In genomic region chr7:144294239-144295200, GRCm38 (mm10) we compare ENCODE assay signal across 8 mouse cellular contexts.
A peak's percentile ranks its signal among the peaks of the same experiment; 100 is the strongest.
DNase-seq lines count a peak whose midpoint lies in the region; ATAC-seq lines count a peak whose summit lies in the region.

No protein-coding gene starts in this region.

- no peak overlapping the region for H3K27ac ChIP-seq in forebrain, embryonic 11.5 days (ENCODE audit: low read depth, low read length)
- no peak overlapping the region for H3K27ac ChIP-seq in forebrain, embryonic 16.5 days (ENCODE audit: low read length)
- H3K27ac ChIP-seq in midbrain, embryonic 14.5 days (replicated peaks; ENCODE audit: low read depth, low read length) = no peak overlapping the region
- no peak overlapping the region for H3K27ac ChIP-seq in midbrain, embryonic 16.5 days (ENCODE audit: low read length)
- no peak overlapping the region for H3K27ac ChIP-seq in neural tube, embryonic 11.5 days (ENCODE audit: low read depth, low read length)

- H3K4me2 ChIP-seq in forebrain, embryonic 11.5 days (ENCODE audit: low read depth, low read length, severe bottlenecking) = no peak overlapping the region
- H3K4me2 ChIP-seq in forebrain, embryonic 16.5 days (ENCODE audit: low read length) = no peak overlapping the region
- H3K4me2 ChIP-seq in midbrain, embryonic 14.5 days (ENCODE audit: low read length) = no peak overlapping the region
- H3K4me2 ChIP-seq in midbrain, embryonic 16.5 days (ENCODE audit: low read length) = no peak overlapping the region
- no peak overlapping the region for H3K4me2 ChIP-seq in neural tube, embryonic 11.5 days (ENCODE audit: low read depth)

- 49% methylated on average over 13 of the region's 13 CpGs for WGBS in forebrain, embryonic 11.5 days
- WGBS in forebrain, embryonic 16.5 days = 38% methylated on average over 13 of the region's 13 CpGs
- 44% methylated on average over 13 of the region's 13 CpGs for WGBS in midbrain, embryonic 14.5 days
- WGBS in midbrain, embryonic 16.5 days = 47% methylated on average over 13 of the region's 13 CpGs
- 47% methylated on average over 13 of the region's 13 CpGs for WGBS in neural tube, embryonic 11.5 days

- H3K4me3 ChIP-seq in forebrain, embryonic 11.5 days (ENCODE audit: low read depth, low read length) = no peak overlapping the region
- H3K4me3 ChIP-seq in forebrain, embryonic 16.5 days (replicated peaks; ENCODE audit: low read length) = no peak overlapping the region
- H3K4me3 ChIP-seq in midbrain, embryonic 14.5 days (replicated peaks; ENCODE audit: low read depth, low read length) = no peak overlapping the region
- H3K4me3 ChIP-seq in midbrain, embryonic 16.5 days (ENCODE audit: low read depth, low read length) = no peak overlapping the region
- H3K4me3 ChIP-seq in neural tube, embryonic 11.5 days (ENCODE audit: low read depth, low read length) = no peak overlapping the region

- H3K36me3 ChIP-seq in forebrain, embryonic 11.5 days (ENCODE audit: control insufficient read depth, insufficient read depth, low read length) = no peaks in the 10 kb centered on the region
- no peaks in the 10 kb centered on the region for H3K36me3 ChIP-seq in forebrain, embryonic 16.5 days (ENCODE audit: control insufficient read depth, insufficient read depth)
- H3K36me3 ChIP-seq in midbrain, embryonic 14.5 days (ENCODE audit: control insufficient read depth, insufficient read depth, low read length) = no peaks in the 10 kb centered on the region
- no peaks in the 10 kb centered on the region for H3K36me3 ChIP-seq in midbrain, embryonic 16.5 days (ENCODE audit: control insufficient read depth, insufficient read depth, low read length)
- H3K36me3 ChIP-seq in neural tube, embryonic 11.5 days (ENCODE audit: control insufficient read depth, insufficient read depth, low read length) = no peaks in the 10 kb centered on the region

- H3K27me3 ChIP-seq in forebrain, embryonic 11.5 days (ENCODE audit: control insufficient read depth, insufficient read depth, low read length) = no peaks in the 10 kb centered on the region
- no peaks in the 10 kb centered on the region for H3K27me3 ChIP-seq in forebrain, embryonic 16.5 days (replicated peaks; ENCODE audit: control insufficient read depth, insufficient read depth, low read length)
- H3K27me3 ChIP-seq in midbrain, embryonic 14.5 days (ENCODE audit: control insufficient read depth, insufficient read depth, low read length) = no peaks in the 10 kb centered on the region
- H3K27me3 ChIP-seq in midbrain, embryonic 16.5 days (ENCODE audit: control insufficient read depth, insufficient read depth, low read depth, low read length) = no peaks in the 10 kb centered on the region
- H3K27me3 ChIP-seq in neural tube, embryonic 11.5 days (ENCODE audit: control insufficient read depth, insufficient read depth, low read length) = no peaks in the 10 kb centered on the region

- no peak overlapping the region for H3K9ac ChIP-seq in forebrain, embryonic 11.5 days (ENCODE audit: low read length)
- no peak overlapping the region for H3K9ac ChIP-seq in forebrain, embryonic 16.5 days (replicated peaks; ENCODE audit: low read depth, low read length)
- no peak overlapping the region for H3K9ac ChIP-seq in midbrain, embryonic 14.5 days (replicated peaks; ENCODE audit: low read length)
- no peak overlapping the region for H3K9ac ChIP-seq in midbrain, embryonic 16.5 days (ENCODE audit: low read depth, low read length)
- H3K9ac ChIP-seq in neural tube, embryonic 11.5 days (ENCODE audit: low read length) = no peak overlapping the region

- no peaks in the 10 kb centered on the region for H3K4me1 ChIP-seq in forebrain, embryonic 11.5 days (replicated peaks; ENCODE audit: control insufficient read depth, insufficient read depth, low read length)
- peaks cover 19% of the 10 kb centered on the region for H3K4me1 ChIP-seq in forebrain, embryonic 16.5 days (replicated peaks; ENCODE audit: control insufficient read depth, insufficient read depth, low read length)
- peaks cover 18% of the 10 kb centered on the region; the same call in 1 of the 2 replicates for H3K4me1 ChIP-seq in midbrain, embryonic 14.5 days (ENCODE audit: control insufficient read depth, insufficient read depth, low read length)
- H3K4me1 ChIP-seq in midbrain, embryonic 16.5 days (ENCODE audit: control insufficient read depth, insufficient read depth, low read length) = peaks cover 23% of the 10 kb centered on the region
- H3K4me1 ChIP-seq in neural tube, embryonic 11.5 days (ENCODE audit: control insufficient read depth, insufficient read depth, low read length) = no peaks in the 10 kb centered on the region

- no peak for ATAC-seq in forebrain, embryonic 11.5 days (replicated peaks; ENCODE audit: low FRiP score)
- ATAC-seq in forebrain, embryonic 16.5 days = no peak
- ATAC-seq in midbrain, embryonic 14.5 days (ENCODE audit: low FRiP score, low TSS enrichment) = no peak
- no peak for ATAC-seq in midbrain, embryonic 16.5 days
- ATAC-seq in neural tube, embryonic 11.5 days (ENCODE audit: insufficient read depth, low FRiP score, low TSS enrichment) = no peak
- ATAC-seq in CD4-positive, CD25-positive, alpha-beta regulatory T cell, adult 4 months = no peak

- peak; percentile 75 for DNase-seq in forebrain, embryonic 11.5 days (ENCODE audit: low spot score)
- DNase-seq in midbrain, embryonic 14.5 days = peak; percentile 49
- DNase-seq in forelimb bud, embryonic 11.5 days (ENCODE audit: low read depth, low spot score) = peak; percentile 84
- peak; percentile 60 for DNase-seq in neural tube, embryonic 11.5 days (ENCODE audit: low spot score)
- no peak for DNase-seq in T-cell, adult 2 months (ENCODE audit: low spot score)

- H3K9me3 ChIP-seq in forebrain, embryonic 11.5 days (ENCODE audit: control insufficient read depth, low read length) = no peaks in the 10 kb centered on the region
- no peaks in the 10 kb centered on the region for H3K9me3 ChIP-seq in forebrain, embryonic 16.5 days (ENCODE audit: control insufficient read depth, low read length)
- no peaks in the 10 kb centered on the region for H3K9me3 ChIP-seq in midbrain, embryonic 14.5 days (ENCODE audit: control insufficient read depth, low read length)
- no peaks in the 10 kb centered on the region for H3K9me3 ChIP-seq in midbrain, embryonic 16.5 days (replicated peaks; ENCODE audit: control insufficient read depth, low read length, poor library complexity, severe bottlenecking)
- H3K9me3 ChIP-seq in neural tube, embryonic 11.5 days (ENCODE audit: control insufficient read depth, low read length) = no peaks in the 10 kb centered on the region
